Mouse (Mus musculus) MEL (cell line): ENCODE measurements at regions not wholly inside any gene's neighbourhood (a gene's known extent, or its start where the extent isn't known, plus 50 kb on each side); places are given as distances from the start of the nearest gene placed in this dataset.

ENCODE experiments used
- DNase-seq: peaks from one replicate; pipeline ENCODE4 v3.0.0; 2011; ENCODE audit warnings: low read depth, low spot score
- H3K27ac ChIP-seq: 2 replicates; pipeline ENCODE4 v1.5.1; 2012; ENCODE audit warnings: low read depth, mild to moderate bottlenecking, control low read depth, low read length, moderate library complexity; ENCODE audit not compliant: control insufficient read depth
- H3K27me3 ChIP-seq, 2 experiments: fragments of 150-350 bp in 1 of 2; sonication (generic) in 1 of 2; 2 replicates each; pipeline ENCODE4 v1.6.1; 2012; ENCODE audit warnings: low read length in 2 of 2, mild to moderate bottlenecking in 2 of 2, improper control_type of control experiment in 1 of 2, moderate library complexity in 1 of 2; ENCODE audit not compliant: insufficient read depth in 2 of 2, control insufficient read depth in 1 of 2
- H3K36me3 ChIP-seq, 2 experiments: 2 replicates each; pipeline ENCODE4 v1.6.1; 2012 to 2014; ENCODE audit warnings: low read length in 2 of 2, improper control_type of control experiment in 1 of 2, inconsistent platforms in 1 of 2, mild to moderate bottlenecking in 1 of 2; ENCODE audit not compliant: insufficient read depth in 2 of 2, control insufficient read depth in 1 of 2
- H3K4me1 ChIP-seq, 2 experiments: fragments of 150-350 bp in 1 of 2; sonication (generic) in 1 of 2; 2 replicates each; pipeline ENCODE4 v1.6.1; 2012; ENCODE audit warnings: low read length in 2 of 2, improper control_type of control experiment in 1 of 2, mild to moderate bottlenecking in 1 of 2; ENCODE audit not compliant: insufficient read depth in 2 of 2, control insufficient read depth in 1 of 2
- H3K4me3 ChIP-seq, 2 experiments: fragments of 150-350 bp in 1 of 2; sonication (generic) in 1 of 2; 2 replicates each; pipeline ENCODE4 v1.5.1; 2012; ENCODE audit warnings: low read depth in 2 of 2, low read length in 2 of 2, mild to moderate bottlenecking in 2 of 2, moderate library complexity in 2 of 2, control low read depth in 1 of 2, improper control_type of control experiment in 1 of 2; ENCODE audit not compliant: control insufficient read depth in 1 of 2, insufficient read depth in 1 of 2
- H3K79me2 ChIP-seq: 2 replicates; pipeline ENCODE4 v1.6.1; 2012; ENCODE audit warnings: mild to moderate bottlenecking, low read length, moderate library complexity; ENCODE audit not compliant: control insufficient read depth, poor library complexity, insufficient read depth
- H3K9ac ChIP-seq: 2 replicates; pipeline ENCODE4 v1.6.1; 2012; ENCODE audit warnings: low read depth, mild to moderate bottlenecking, control low read depth, low read length, moderate library complexity; ENCODE audit not compliant: control insufficient read depth, poor library complexity, severe bottlenecking
- H3K9me3 ChIP-seq: fragments of 150-350 bp; sonication (generic); replicated peaks from 2 replicates; pipeline ENCODE4 v1.6.1; 2012; ENCODE audit warnings: mild to moderate bottlenecking, low read length, improper control_type of control experiment, moderate library complexity; ENCODE audit not compliant: insufficient read depth
- POLR2AphosphoS2 ChIP-seq: IDR thresholded peaks from 2 replicates; pipeline ENCODE4 v1.6.1; 2011; ENCODE audit warnings: low read length, improper control_type of control experiment
- RAD21 ChIP-seq: IDR thresholded peaks from 2 replicates; pipeline ENCODE4 v1.6.1; 2011; ENCODE audit warnings: mild to moderate bottlenecking, low read depth, low read length, improper control_type of control experiment

DNA sequence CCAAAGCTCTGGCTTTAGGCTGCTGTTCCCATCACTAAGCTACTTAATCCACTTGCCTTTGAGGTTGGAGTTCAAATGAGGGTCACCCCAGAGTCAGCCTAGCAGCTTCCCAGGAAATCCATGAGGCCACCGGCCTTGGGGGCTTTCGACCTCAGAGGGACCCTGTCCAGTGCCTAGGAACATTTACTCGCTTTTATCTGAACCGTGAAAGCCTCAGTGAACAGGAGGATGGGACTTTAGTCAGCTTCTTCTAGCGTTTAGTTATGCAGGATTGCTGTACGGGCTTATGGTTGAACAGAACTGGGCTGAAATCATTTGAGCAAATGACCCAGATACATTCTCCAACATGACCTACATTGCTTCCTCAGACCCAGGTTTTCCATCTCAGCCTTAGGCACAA lies 174.9 kb downstream of the Parm1 start:
- H3K27ac ChIP-seq = no peak overlapping the region
- H3K79me2 ChIP-seq = no peaks in the 10 kb centered on the region
- H3K36me3 ChIP-seq = peaks cover 0 to 9% of the 10 kb centered on the region in 2 experiments; a peak in 2 of 4 replicates
- no peak for DNase-seq
- no peak for TF ChIP-seq POLR2AphosphoS2
- peaks cover 4 to 12% of the 10 kb centered on the region in 2 experiments for H3K4me1 ChIP-seq
- H3K27me3 ChIP-seq = no peaks in the 10 kb centered on the region
- no peaks in the 10 kb centered on the region for H3K9me3 ChIP-seq
- no peak overlapping the region for H3K9ac ChIP-seq
- no peak overlapping the region for H3K4me3 ChIP-seq

DNA sequence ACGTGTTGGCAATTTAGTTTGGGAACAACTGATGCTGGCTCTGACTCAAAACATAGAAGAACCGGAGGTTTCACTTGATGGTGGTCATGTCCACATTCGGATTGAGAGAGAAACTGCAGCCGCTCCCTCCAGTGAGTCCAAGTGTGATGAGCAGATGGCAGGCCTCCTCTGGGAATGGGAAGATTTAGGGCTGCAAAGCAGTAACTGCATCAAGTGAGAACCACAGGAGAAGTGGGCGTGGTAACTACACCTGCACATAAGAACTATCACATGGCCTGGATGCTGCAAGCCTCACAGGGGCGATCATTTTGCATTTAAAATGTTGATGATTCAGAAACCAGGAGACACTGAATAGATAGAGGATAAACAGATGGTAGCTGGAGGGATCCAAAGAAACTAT lies 161.3 kb downstream of the Parm1 start:
- DNase-seq = no peak
- no peak overlapping the region for H3K9ac ChIP-seq
- no peaks in the 10 kb centered on the region for H3K9me3 ChIP-seq
- 0 out of 4 replicates have a peak, but pooled peaks cover 0 to 6% of the 10 kb centered on the region in 2 experiments for H3K4me1 ChIP-seq
- H3K36me3 ChIP-seq = peaks cover 0 to 6% of the 10 kb centered on the region in 2 experiments; a peak in 2 of 4 replicates
- no peaks in the 10 kb centered on the region for H3K79me2 ChIP-seq
- H3K27me3 ChIP-seq = no peaks in the 10 kb centered on the region
- TF ChIP-seq RAD21 = no peak
- TF ChIP-seq, all 39 proteins: peak for 0
- H3K27ac ChIP-seq = no peak overlapping the region
- H3K4me3 ChIP-seq = no peak overlapping the region
